Comparison of ENCODE assay signal across 22 mouse cellular contexts in genomic region chr13:57667621-57668020, GRCm38 (mm10).
"Had no signal": no experiment of that assay in that cellular context is flagged by ENCODE, and none has a peak within 500 bp of the region (broad histone marks: within the 10 kb centered on the region; RNA-seq: fewer than 3 reads in every experiment).

No protein-coding gene starts in this region.

- H3K36me3 ChIP-seq: heart, embryonic 10.5 days; heart, embryonic 12.5 days; hindbrain, embryonic 10.5 days; hindbrain, embryonic 12.5 days; intestine, embryonic 15.5 days; limb, embryonic 13.5 days had no signal

- H3K9me3 ChIP-seq: heart, embryonic 10.5 days; heart, embryonic 12.5 days; hindbrain, embryonic 10.5 days; hindbrain, embryonic 12.5 days; intestine, embryonic 15.5 days; limb, embryonic 13.5 days had no signal

- ATAC-seq: hindbrain, embryonic 16.5 days; inflammation-experienced regulatory T-cells, adult 6 months; intestine, embryonic 15.5 days; intestine, postnatal 0 days had no signal

- H3K27ac ChIP-seq: gastrocnemius, adult 2 months; hindbrain, embryonic 10.5 days; hindbrain, embryonic 12.5 days; hindbrain, embryonic 14.5 days; intestine, embryonic 15.5 days; layer of hippocampus, adult 2 months; left cerebral cortex, adult 2 months; limb, embryonic 13.5 days had no signal

- H3K4me2 ChIP-seq: heart, embryonic 12.5 days; hindbrain, embryonic 12.5 days; hindbrain, embryonic 14.5 days; intestine, embryonic 15.5 days; limb, embryonic 13.5 days had no signal

- DNase-seq: gastrocnemius, adult 2 months; gastrocnemius, postnatal 10 days; gastrocnemius, postnatal 25 days; heart, adult 18-20 months; heart, postnatal 10 days; heart, postnatal 4 days; kidney, adult 18-20 months; kidney, adult 8-10 months; kidney, postnatal 14 days; kidney, postnatal 4 days had no signal

- H3K9ac ChIP-seq: heart, embryonic 12.5 days; hindbrain, embryonic 12.5 days; hindbrain, embryonic 14.5 days; intestine, embryonic 15.5 days; limb, embryonic 13.5 days had no signal

- H3K4me3 ChIP-seq: gastrocnemius, adult 2 months; heart, embryonic 10.5 days; heart, embryonic 12.5 days; hindbrain, embryonic 10.5 days; hindbrain, embryonic 12.5 days; intestine, embryonic 15.5 days; layer of hippocampus, adult 2 months; left cerebral cortex, adult 2 months; limb, embryonic 13.5 days had no signal

- H3K4me1 ChIP-seq: intestine, embryonic 15.5 days had no signal

- H3K27me3 ChIP-seq: hindbrain, embryonic 12.5 days; intestine, embryonic 15.5 days had no signal
